ENCODE assay signal across 9 mouse cellular contexts in the genomic region with DNA sequence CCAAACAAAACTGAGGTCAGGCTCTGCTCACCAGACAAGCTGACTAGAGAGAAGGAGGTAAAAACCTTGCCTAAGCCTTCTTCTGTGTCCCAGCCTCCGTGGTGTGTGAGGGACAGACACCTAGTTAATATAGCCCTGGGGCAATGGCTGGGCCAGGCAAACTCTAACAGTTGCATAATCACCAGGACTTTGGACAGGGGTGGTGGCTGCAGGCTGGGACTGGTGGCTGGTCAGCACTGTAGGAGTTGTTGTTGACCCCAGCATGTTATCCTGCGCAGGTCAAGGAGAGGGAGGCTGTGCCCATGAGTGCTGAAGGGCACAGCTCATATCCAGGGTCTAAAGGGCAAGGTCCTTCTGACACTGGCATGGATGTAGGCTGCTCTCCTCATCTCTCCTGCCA. TPM values are rescaled to one million over a fixed set of nuclear protein-coding genes. Genes with fewer than 3 reads are reported as not detected.
DNase-seq lines count a peak whose midpoint lies in the region; ATAC-seq lines count a peak whose summit lies in the region.
"Had no signal": no experiment of that assay in that cellular context is flagged by ENCODE, and none has a peak within 500 bp of the region (broad histone marks: within the 10 kb centered on the region; RNA-seq: fewer than 3 reads in every experiment).

Gene Sardh (minus strand): TSS at position 127 of the 400 bp plus-strand sequence.

- 0 out of 2 replicates have a peak within 1 kb of the TSS, but pooled peaks have one; percentile 15 for H3K27ac ChIP-seq in neural tube, embryonic 15.5 days (replicated peaks)
- H3K27ac ChIP-seq in stomach, embryonic 16.5 days (ENCODE audit: low read length), result peak within 1 kb of the TSS; percentile 76

- no peak within 1 kb of the TSS for H3K4me3 ChIP-seq in neural tube, embryonic 15.5 days (replicated peaks)
- no peak within 1 kb of the TSS for H3K4me3 ChIP-seq in stomach, embryonic 16.5 days (replicated peaks; ENCODE audit: low read length)

- H3K36me3 ChIP-seq in neural tube, embryonic 15.5 days, result no peaks in the 10 kb centered on the region
- no peaks in the 10 kb centered on the region for H3K36me3 ChIP-seq in stomach, embryonic 16.5 days (ENCODE audit: control insufficient read depth, insufficient read depth, low read length)

- peaks cover 7% of the 10 kb centered on the region; the same call in 1 of the 2 replicates for H3K4me1 ChIP-seq in neural tube, embryonic 15.5 days
- peaks cover 16% of the 10 kb centered on the region for H3K4me1 ChIP-seq in stomach, embryonic 16.5 days (ENCODE audit: control insufficient read depth, insufficient read depth, low read length)

- no peaks in the 10 kb centered on the region for H3K27me3 ChIP-seq in neural tube, embryonic 15.5 days (replicated peaks)
- H3K27me3 ChIP-seq in stomach, embryonic 16.5 days (ENCODE audit: control insufficient read depth, insufficient read depth, low read length), result no peaks in the 10 kb centered on the region

- no peaks in the 10 kb centered on the region for H3K9me3 ChIP-seq in neural tube, embryonic 15.5 days (replicated peaks)
- H3K9me3 ChIP-seq in stomach, embryonic 16.5 days (replicated peaks; ENCODE audit: control insufficient read depth, low read length), result no peaks in the 10 kb centered on the region

- WGBS in neural tube, embryonic 15.5 days, result 93% methylated on average over 2 of the region's 2 CpGs
- 89% methylated on average over 2 of the region's 2 CpGs for WGBS in stomach, embryonic 16.5 days

- ATAC-seq in neural tube, embryonic 15.5 days (ENCODE audit: low FRiP score), result no peak
- no peak for ATAC-seq in stomach, embryonic 16.5 days (ENCODE audit: insufficient read depth, low FRiP score)

- peak within 1 kb of the TSS; percentile 37 for H3K4me2 ChIP-seq in neural tube, embryonic 15.5 days
- H3K4me2 ChIP-seq in stomach, embryonic 16.5 days (ENCODE audit: low read depth, low read length), result peak within 1 kb of the TSS; percentile 48; the same call in 1 of the 2 replicates

- no peak within 1 kb of the TSS for H3K9ac ChIP-seq in neural tube, embryonic 15.5 days (replicated peaks)
- H3K9ac ChIP-seq in stomach, embryonic 16.5 days (ENCODE audit: low read length), result peak within 1 kb of the TSS; percentile 59; the same call in 1 of the 2 replicates

- no peak for DNase-seq in adrenal gland, postnatal 14 days
- DNase-seq in adrenal gland, postnatal 25 days, result no peak
- no peak for DNase-seq in neural tube, embryonic 10.5 days (ENCODE audit: extremely low spot score, low spot score)
- DNase-seq in kidney, postnatal 36 days, result peak; percentile 82 to 91
- DNase-seq in natural killer cell, adult 2 months (ENCODE audit: low spot score in 2 of 2), result no peak
- DNase-seq in right cerebral cortex, adult 18-20 months, result no peak
- DNase-seq: lung, postnatal 4 days had no signal

RNA-seq across cellular contexts. Expression of gene Sardh, which starts in this region (rescaled TPM):
- 15.1 and 81.2 TPM in 2 replicates for total RNA-seq in adrenal gland, postnatal 14 days (2021)
- total RNA-seq in adrenal gland, postnatal 25 days (2021), result 8.3 and 17.7 TPM in 2 replicates
- 5.9 and 8.0 TPM in 2 replicates for polyA plus RNA-seq in neural tube, embryonic 15.5 days (2015; fragmentation: Nextera tagmentation; extraction: Ambion mirVana)
- polyA plus RNA-seq in stomach, embryonic 16.5 days (2015; fragmentation: Nextera tagmentation; extraction: Ambion mirVana), result 18.6 and 19.8 TPM in 2 replicates

Comparison
In these comparisons a context has a peak if more than half of its experiments do, and no peak if none do; other contexts are left out.
1. DNase-seq: peak in kidney, postnatal 36 days (2 of 2); none in adrenal gland, postnatal 14 days (single experiment), adrenal gland, postnatal 25 days (single experiment), neural tube, embryonic 10.5 days (single experiment), natural killer cell, adult 2 months (0 of 2) and right cerebral cortex, adult 18-20 months (single experiment).